Mouse (Mus musculus) inflammation-experienced regulatory T-cells, adult 6 months (primary cell): ENCODE results near the gene Stom. TPM values are rescaled to one million over a fixed set of nuclear protein-coding genes. Genes with fewer than 3 reads are reported as not detected.

Experiments used
- ATAC-seq: one replicate; pipeline ENCODE4 v1.8.0; 2017
- polyA plus RNA-seq, 3 experiments: library from polyadenylated mRNA; unstranded; fragments of 100-300 nt; shearing (Covaris generic); gene quantifications; one replicate each; pipeline ENCODE4 v1.2.1; 2017

The Stom gene
- polyA plus RNA-seq, 3 experiments from 2014 or later: 1.7 to 4.9 (median 1.8) TPM

- ATAC-seq: no peak
Measured at GRCm38 (mm10) chr2:35318405-35318804, 18.4 kb downstream of the Stom start.

GRCm38 (mm10) chr2:35317604-35318003 is 19.2 kb downstream of the Stom start:
- no peak for ATAC-seq

GRCm38 (mm10) chr2:35314300-35314699 is 22.5 kb downstream of the Stom start:
- no peak for ATAC-seq

GRCm38 (mm10) chr2:35309906-35310493 is 26.8 kb downstream of the Stom start:
- no peak for ATAC-seq

GRCm38 (mm10) chr2:35308166-35308565 is 28.6 kb downstream of the Stom start:
- ATAC-seq: no peak

GRCm38 (mm10) chr2:35302049-35302885 is 34.5 kb downstream of the Stom start:
- no peak for ATAC-seq

GRCm38 (mm10) chr2:35299437-35299836 is 37.3 kb downstream of the Stom start:
- no peak for ATAC-seq

GRCm38 (mm10) chr2:35297703-35298332 is 39.0 kb downstream of the Stom start:
- peak; percentile 63 for ATAC-seq

- ATAC-seq: no peak
Measured at GRCm38 (mm10) chr2:35293291-35293690, 43.5 kb downstream of the Stom start.

- ATAC-seq: no peak
Measured at GRCm38 (mm10) chr2:35292700-35293099, 44.1 kb downstream of the Stom start.

GRCm38 (mm10) chr2:35291856-35292255 is 44.9 kb downstream of the Stom start:
- ATAC-seq: no peak

- peak; percentile 74 for ATAC-seq
Measured at GRCm38 (mm10) chr2:35288758-35289635, 47.8 kb downstream of the Stom start.

GRCm38 (mm10) chr2:35287017-35287620 is 49.7 kb downstream of the Stom start:
- no peak for ATAC-seq

GRCm38 (mm10) chr2:35285209-35285608 is 51.6 kb downstream of the Stom start:
- ATAC-seq: no peak

GRCm38 (mm10) chr2:35283997-35284396 is 52.8 kb downstream of the Stom start:
- ATAC-seq: no peak

- ATAC-seq: no peak
Measured at GRCm38 (mm10) chr2:35282214-35282613, 54.6 kb downstream of the Stom start.

- no peak for ATAC-seq
Measured at GRCm38 (mm10) chr2:35280001-35280400, 56.8 kb downstream of the Stom start.

- no peak for ATAC-seq
Measured at GRCm38 (mm10) chr2:35278371-35279210, 58.2 kb downstream of the Stom start.

GRCm38 (mm10) chr2:35277686-35278085 is 59.1 kb downstream of the Stom start:
- no peak for ATAC-seq

- no peak for ATAC-seq
Measured at GRCm38 (mm10) chr2:35273536-35273935, 63.2 kb downstream of the Stom start.

GRCm38 (mm10) chr2:35272881-35273280 is 63.9 kb downstream of the Stom start:
- ATAC-seq: no peak
